Mouse (Mus musculus) midbrain, embryonic 14.5 days (tissue): ENCODE measurements around the gene Ilf3. TPM values are rescaled to one million over a fixed set of nuclear protein-coding genes. Genes with fewer than 3 reads are reported as not detected.

Source experiments
- ATAC-seq: fragments of 200-750 bp; cut with Nextera tagmentation; 2 replicates; pipeline ENCODE4 v1.8.0; 2017; ENCODE audit warnings: moderate number of reproducible peaks, moderate library complexity; ENCODE audit not compliant: low FRiP score, low TSS enrichment
- DNase-seq: peaks from one replicate; pipeline ENCODE4 v3.0.0-alpha.2; 2015
- H3K27ac ChIP-seq: fragments of 300-500 bp; sonication (generic); replicated peaks from 2 replicates; pipeline ENCODE4 v1.5.1; 2014; ENCODE audit warnings: mild to moderate bottlenecking, low read depth, low read length, moderate library complexity
- H3K27me3 ChIP-seq: fragments of 300-500 bp; sonication (generic); 2 replicates; pipeline ENCODE4 v1.6.1; 2014; ENCODE audit warnings: low read length, control low read depth, mixed read lengths; ENCODE audit not compliant: control insufficient read depth, insufficient read depth
- H3K36me3 ChIP-seq: fragments of 300-500 bp; sonication (generic); 2 replicates; pipeline ENCODE4 v1.6.1; 2014; ENCODE audit warnings: low read length, control low read depth; ENCODE audit not compliant: control insufficient read depth, insufficient read depth
- H3K4me1 ChIP-seq: fragments of 300-500 bp; sonication (generic); 2 replicates; pipeline ENCODE4 v1.6.1; 2014; ENCODE audit warnings: mild to moderate bottlenecking, antibody characterized with exemption, low read length, control low read depth; ENCODE audit not compliant: control insufficient read depth, insufficient read depth
- H3K4me2 ChIP-seq: fragments of 300-500 bp; sonication (generic); 2 replicates; pipeline ENCODE4 v1.6.1; 2014; ENCODE audit warnings: mild to moderate bottlenecking, low read length, moderate library complexity
- H3K4me3 ChIP-seq: fragments of 300-500 bp; sonication (generic); replicated peaks from 2 replicates; pipeline ENCODE4 v1.5.1; 2014; ENCODE audit warnings: low read depth, low read length
- H3K9ac ChIP-seq: fragments of 300-500 bp; sonication (generic); replicated peaks from 2 replicates; pipeline ENCODE4 v1.6.1; 2014; ENCODE audit warnings: mild to moderate bottlenecking, low read length, moderate library complexity
- H3K9me3 ChIP-seq: fragments of 300-500 bp; sonication (generic); 2 replicates; pipeline ENCODE4 v1.6.1; 2016; ENCODE audit warnings: low read length, control low read depth, mixed read lengths; ENCODE audit not compliant: control insufficient read depth
- WGBS: fragments of 180-500 bp; shearing (Covaris S2); extraction: QIAGEN DNeasy Blood & Tissue Kit; methylation state at CpG from one replicate; pipeline ENCODE4 v1.1.7; 2014; 5-methylcytosine and 5-hydroxymethylcytosine counted together
- polyA plus RNA-seq: library from polyadenylated mRNA; unstranded; fragments of >200 nt; fragmentation: Nextera tagmentation; extraction: Ambion mirVana; gene quantifications from 2 replicates; pipeline ENCODE4 v1.2.1, GENCODE M21; 2014

Gene Ilf3
- polyA plus RNA-seq, 1 experiment from 2014 or later, result 267 TPM

GRCm38 (mm10) chr9:21445081-21445744, 77.5 kb downstream of the Ilf3 start:
- H3K4me3 ChIP-seq, result no peak overlapping the region
- no peak overlapping the region for H3K9ac ChIP-seq
- ATAC-seq (no peak), DNase-seq (no peak)
- no peaks in the 10 kb centered on the region for H3K36me3 ChIP-seq
- no peak overlapping the region for H3K4me2 ChIP-seq
- H3K9me3 ChIP-seq, result no peaks in the 10 kb centered on the region
- H3K27ac ChIP-seq, result no peak overlapping the region
- 96% methylated on average over 6 of the region's 6 CpGs for WGBS
- no peaks in the 10 kb centered on the region for H3K4me1 ChIP-seq
- no peaks in the 10 kb centered on the region for H3K27me3 ChIP-seq

- Histone ChIP-seq H3K4me2 (no peak overlapping the region), H3K9me3 (no peaks in the 10 kb centered on the region), H3K4me1 (no peaks in the 10 kb centered on the region), H3K4me3 (no peak overlapping the region), H3K27ac (no peak overlapping the region), H3K9ac (no peak overlapping the region), H3K36me3 (no peaks in the 10 kb centered on the region), H3K27me3 (no peaks in the 10 kb centered on the region)
- DNase-seq (no peak), ATAC-seq (no peak)
- whole genome bisulfite sequencing, result 87% methylated on average over 2 of the region's 2 CpGs
Measured at GRCm38 (mm10) chr9:21447778-21448177, 80.1 kb downstream of the Ilf3 start.

DNA sequence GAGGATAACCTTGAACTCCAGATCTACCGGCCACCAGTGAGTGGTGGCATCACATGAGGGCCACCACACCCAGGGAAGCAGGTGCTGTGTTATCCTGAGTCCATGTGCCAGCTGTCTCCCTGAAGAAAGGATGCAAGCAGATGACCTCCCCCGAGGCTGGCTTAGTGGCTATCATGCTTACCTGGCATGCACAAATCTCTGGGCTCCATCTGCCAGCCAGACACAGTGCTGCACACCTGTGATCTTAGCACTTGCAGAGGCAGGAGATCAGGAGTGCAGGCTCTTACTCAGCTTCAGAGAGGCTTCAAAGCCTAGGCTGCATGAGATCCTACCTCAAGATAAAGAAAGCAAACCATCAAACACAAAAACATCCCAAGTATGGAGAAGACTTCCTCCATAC, 82.0 kb downstream of the Ilf3 start:
- H3K4me2 ChIP-seq, result no peak overlapping the region
- no peak overlapping the region for H3K9ac ChIP-seq
- no peaks in the 10 kb centered on the region for H3K27me3 ChIP-seq
- H3K36me3 ChIP-seq, result no peaks in the 10 kb centered on the region
- DNase-seq (no peak), ATAC-seq (no peak)
- H3K4me3 ChIP-seq, result no peak overlapping the region
- H3K4me1 ChIP-seq, result no peaks in the 10 kb centered on the region
- no peaks in the 10 kb centered on the region for H3K9me3 ChIP-seq
- H3K27ac ChIP-seq, result no peak overlapping the region
- 95% methylated on average over 2 of the region's 2 CpGs for WGBS

GRCm38 (mm10) chr9:21450270-21450669, 82.6 kb downstream of the Ilf3 start:
- no peaks in the 10 kb centered on the region for H3K9me3 ChIP-seq
- no peak overlapping the region for H3K4me3 ChIP-seq
- no peak for ATAC-seq
- WGBS, result 95% methylated on average over 3 of the region's 3 CpGs
- no peak for DNase-seq
- no peaks in the 10 kb centered on the region for H3K36me3 ChIP-seq
- no peak overlapping the region for H3K4me2 ChIP-seq
- no peak overlapping the region for H3K9ac ChIP-seq
- no peak overlapping the region for H3K27ac ChIP-seq
- H3K4me1 ChIP-seq, result no peaks in the 10 kb centered on the region
- H3K27me3 ChIP-seq, result no peaks in the 10 kb centered on the region

GRCm38 (mm10) chr9:21451391-21451790, 83.7 kb downstream of the Ilf3 start:
- Histone ChIP-seq H3K9ac (no peak overlapping the region), H3K27ac (no peak overlapping the region), H3K36me3 (no peaks in the 10 kb centered on the region), H3K4me2 (no peak overlapping the region), H3K4me1 (no peaks in the 10 kb centered on the region), H3K27me3 (no peaks in the 10 kb centered on the region), H3K9me3 (no peaks in the 10 kb centered on the region), H3K4me3 (no peak overlapping the region)
- 93% methylated on average over 8 of the region's 8 CpGs for WGBS
- DNase-seq (no peak), ATAC-seq (no peak)

DNA sequence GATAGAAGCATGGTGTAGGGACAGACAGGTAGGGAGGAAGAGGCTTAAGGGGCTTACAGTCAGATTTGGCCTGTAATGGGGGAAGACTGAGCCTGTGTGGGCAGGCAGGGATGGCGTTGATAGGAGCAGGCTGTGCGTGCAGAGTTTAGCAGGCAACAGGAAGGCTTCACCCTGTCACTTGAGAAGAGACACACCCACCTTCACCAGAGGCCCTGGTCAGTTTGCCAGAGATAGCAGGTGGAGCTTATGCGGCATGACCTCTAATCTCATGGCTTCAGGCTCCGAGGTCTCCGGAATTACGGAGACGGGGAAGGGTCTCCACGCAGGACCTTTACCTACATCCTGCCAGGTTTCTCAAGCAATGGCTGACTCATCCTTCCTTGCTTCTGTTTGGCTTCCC, 84.2 kb downstream of the Ilf3 start:
- Histone ChIP-seq H3K9ac (no peak overlapping the region), H3K27me3 (no peaks in the 10 kb centered on the region)

GRCm38 (mm10) chr9:21453003-21453402, 85.3 kb downstream of the Ilf3 start:
- no peak for ATAC-seq
- no peak for DNase-seq
- Histone ChIP-seq H3K36me3 (no peaks in the 10 kb centered on the region), H3K9me3 (no peaks in the 10 kb centered on the region), H3K9ac (no peak overlapping the region), H3K4me2 (no peak overlapping the region), H3K4me1 (no peaks in the 10 kb centered on the region), H3K27me3 (no peaks in the 10 kb centered on the region), H3K27ac (no peak overlapping the region), H3K4me3 (no peak overlapping the region)
- 91% methylated on average over 7 of the region's 7 CpGs for WGBS

More for the DNA sequence above, 84.2 kb downstream of the Ilf3 start:
- Histone ChIP-seq H3K36me3 (no peaks in the 10 kb centered on the region), H3K9me3 (no peaks in the 10 kb centered on the region), H3K27ac (no peak overlapping the region), H3K4me2 (no peak overlapping the region), H3K4me1 (no peaks in the 10 kb centered on the region), H3K4me3 (no peak overlapping the region)
- 86% methylated on average over 8 of the region's 8 CpGs for WGBS
- DNase-seq (no peak), ATAC-seq (no peak)

- Histone ChIP-seq H3K27ac (no peak overlapping the region), H3K36me3 (peaks cover 3% of the 10 kb centered on the region), H3K4me1 (no peaks in the 10 kb centered on the region), H3K4me3 (no peak overlapping the region), H3K9me3 (no peaks in the 10 kb centered on the region), H3K27me3 (no peaks in the 10 kb centered on the region), H3K4me2 (no peak overlapping the region), H3K9ac (no peak overlapping the region)
- DNase-seq (no peak), ATAC-seq (no peak)
- WGBS, result 93% methylated on average over 2 of the region's 2 CpGs
Measured at GRCm38 (mm10) chr9:21453459-21453858, 85.8 kb downstream of the Ilf3 start.

DNA sequence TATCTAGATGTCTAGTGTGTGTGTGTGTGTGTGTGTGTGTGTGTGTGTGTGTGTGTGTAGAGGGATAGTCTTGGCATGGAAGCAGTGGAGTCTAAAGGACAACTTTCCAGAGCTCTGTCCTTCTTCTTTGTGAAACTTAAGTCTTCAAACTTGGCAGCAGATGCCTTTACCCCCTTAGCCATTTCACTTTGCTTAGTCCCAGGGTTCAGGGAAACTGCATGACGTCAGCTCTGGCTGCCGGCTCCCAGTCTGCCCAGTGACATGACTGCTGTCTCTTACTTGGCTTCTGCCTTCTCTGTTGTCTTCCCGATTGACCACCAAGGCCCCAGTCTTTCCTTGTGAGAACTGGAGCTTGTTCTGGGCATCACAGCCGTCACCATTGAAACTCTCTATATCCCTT, 86.9 kb downstream of the Ilf3 start:
- ATAC-seq (no peak), DNase-seq (no peak)
- no peak overlapping the region for H3K4me2 ChIP-seq

More for the DNA sequence above, 86.9 kb downstream of the Ilf3 start:
- Histone ChIP-seq H3K36me3 (peaks cover 12% of the 10 kb centered on the region), H3K9me3 (no peaks in the 10 kb centered on the region), H3K27me3 (no peaks in the 10 kb centered on the region), H3K4me3 (no peak overlapping the region), H3K4me1 (no peaks in the 10 kb centered on the region), H3K27ac (no peak overlapping the region), H3K9ac (no peak overlapping the region)
- WGBS, result 78% methylated on average over 4 of the region's 4 CpGs
